Mouse (Mus musculus) ES-Bruce4 (cell line): ENCODE data around the gene Gm17364. TPM values are rescaled to one million over a fixed set of nuclear protein-coding genes. Genes with fewer than 3 reads are reported as not detected.

Source experiments
- H3K27ac ChIP-seq: 2 replicates; pipeline ENCODE4 v1.5.1; 2012; ENCODE audit warnings: low read length, inconsistent platforms; ENCODE audit not compliant: insufficient read depth
- H3K27me3 ChIP-seq: 2 replicates; pipeline ENCODE4 v1.6.1; 2012; ENCODE audit warnings: mild to moderate bottlenecking, low read length, inconsistent platforms; ENCODE audit not compliant: control insufficient read depth, poor library complexity, insufficient read depth, severe bottlenecking
- H3K36me3 ChIP-seq: 2 replicates; pipeline ENCODE4 v1.6.1; 2012; ENCODE audit warnings: inconsistent platforms, mild to moderate bottlenecking, low read length, moderate library complexity; ENCODE audit not compliant: control insufficient read depth, poor library complexity, insufficient read depth, severe bottlenecking
- H3K4me1 ChIP-seq: one replicate; pipeline ENCODE4 v1.8.1; 2011; ENCODE audit warnings: low read length; ENCODE audit not compliant: control insufficient read depth, insufficient read depth
- H3K4me3 ChIP-seq: 2 replicates; pipeline ENCODE4 v1.5.1; 2011; ENCODE audit warnings: low read depth, mild to moderate bottlenecking, low read length
- H3K9ac ChIP-seq: 2 replicates; pipeline ENCODE4 v1.6.1; 2012; ENCODE audit warnings: low read depth, mild to moderate bottlenecking, inconsistent platforms; ENCODE audit not compliant: poor library complexity, severe bottlenecking
- H3K9me3 ChIP-seq: replicated peaks from 2 replicates; pipeline ENCODE4 v1.6.1; 2012; ENCODE audit warnings: mild to moderate bottlenecking, low read length, inconsistent platforms; ENCODE audit not compliant: control insufficient read depth, poor library complexity, insufficient read depth, severe bottlenecking
- CTCF ChIP-seq: IDR thresholded peaks from one replicate; pipeline ENCODE4 v1.8.1; 2011; ENCODE audit warnings: low read depth, low read length
- EP300 ChIP-seq: IDR thresholded peaks from 2 replicates; pipeline ENCODE4 v1.6.1; 2011; ENCODE audit warnings: low read depth, low read length; ENCODE audit not compliant: insufficient read depth
- POLR2A ChIP-seq: IDR thresholded peaks from one replicate; pipeline ENCODE4 v1.8.1; 2011; ENCODE audit warnings: low read length; ENCODE audit not compliant: insufficient read depth
- polyA plus RNA-seq: library from polyadenylated mRNA; stranded (reverse); fragments of >200 nt; gene quantifications from 2 replicates; pipeline ENCODE4 v1.2.4, GENCODE M21; 2011; ENCODE audit warnings: low read depth; ENCODE audit not compliant: missing spikeins, insufficient read depth, insufficient read length

The Gm17364 gene
- polyA plus RNA-seq, 1 experiment = not detected

DNA sequence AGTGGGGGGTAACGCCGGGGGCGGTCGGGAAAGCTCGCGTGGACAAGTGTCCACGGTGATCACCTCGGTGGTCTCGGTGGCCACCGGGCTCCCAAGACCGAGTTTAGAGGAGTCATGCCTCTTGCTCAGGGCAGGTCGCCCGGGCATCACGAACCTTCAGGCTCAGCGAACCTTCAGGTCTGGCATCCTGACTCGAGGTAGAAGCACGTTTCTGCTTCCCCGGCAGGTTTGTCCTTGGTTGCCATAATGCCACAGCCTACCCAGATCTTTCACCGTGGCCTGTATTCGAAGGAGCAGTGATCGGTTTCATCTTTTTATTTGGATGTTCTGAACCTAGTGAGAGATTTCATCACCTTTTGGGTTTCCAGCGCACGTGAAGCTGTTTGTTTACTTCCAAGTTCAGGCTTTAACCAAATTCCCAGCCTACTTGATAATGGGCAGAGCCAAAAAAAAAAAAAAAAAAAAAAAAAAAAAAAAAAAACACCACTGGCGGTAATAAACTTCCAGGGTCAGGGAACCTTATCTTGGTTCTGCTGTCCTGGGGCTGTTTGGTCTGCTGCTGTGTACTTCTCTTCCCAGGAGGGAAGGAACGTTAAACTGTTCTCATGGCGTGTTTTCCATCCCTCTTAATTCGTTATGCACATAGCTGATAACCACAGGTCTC is 23.3 kb downstream of the Gm17364 start:
- TF ChIP-seq POLR2A = no peak
- no peak for TF ChIP-seq CTCF
- TF ChIP-seq EP300 = no peak
- peak overlapping the region; percentile 64 for H3K9ac ChIP-seq
- H3K4me1 ChIP-seq = no peaks in the 10 kb centered on the region
- no peaks in the 10 kb centered on the region for H3K9me3 ChIP-seq
- no peaks in the 10 kb centered on the region for H3K36me3 ChIP-seq
- peak overlapping the region; percentile 93 for H3K4me3 ChIP-seq
- H3K27ac ChIP-seq = no peak overlapping the region
- H3K27me3 ChIP-seq = no peaks in the 10 kb centered on the region

GRCm38 (mm10) chr13:41249538-41250317 is 24.0 kb downstream of the Gm17364 start, which contains the start of gene Smim13:
Gene Smim13 (plus strand): TSS chr13:41249844.
- 0 out of 2 replicates have a peak, but pooled peaks have one; percentile 69 for TF ChIP-seq EP300
- TF ChIP-seq CTCF = no peak
- TF ChIP-seq POLR2A = no peak
- Histone ChIP-seq H3K4me1 (no peaks in the 10 kb centered on the region), H3K9ac (peak within 1 kb of the TSS; percentile 64), H3K4me3 (peak within 1 kb of the TSS; percentile 95), H3K36me3 (no peaks in the 10 kb centered on the region), H3K27ac (peak within 1 kb of the TSS; percentile 70), H3K9me3 (no peaks in the 10 kb centered on the region), H3K27me3 (no peaks in the 10 kb centered on the region)

DNA sequence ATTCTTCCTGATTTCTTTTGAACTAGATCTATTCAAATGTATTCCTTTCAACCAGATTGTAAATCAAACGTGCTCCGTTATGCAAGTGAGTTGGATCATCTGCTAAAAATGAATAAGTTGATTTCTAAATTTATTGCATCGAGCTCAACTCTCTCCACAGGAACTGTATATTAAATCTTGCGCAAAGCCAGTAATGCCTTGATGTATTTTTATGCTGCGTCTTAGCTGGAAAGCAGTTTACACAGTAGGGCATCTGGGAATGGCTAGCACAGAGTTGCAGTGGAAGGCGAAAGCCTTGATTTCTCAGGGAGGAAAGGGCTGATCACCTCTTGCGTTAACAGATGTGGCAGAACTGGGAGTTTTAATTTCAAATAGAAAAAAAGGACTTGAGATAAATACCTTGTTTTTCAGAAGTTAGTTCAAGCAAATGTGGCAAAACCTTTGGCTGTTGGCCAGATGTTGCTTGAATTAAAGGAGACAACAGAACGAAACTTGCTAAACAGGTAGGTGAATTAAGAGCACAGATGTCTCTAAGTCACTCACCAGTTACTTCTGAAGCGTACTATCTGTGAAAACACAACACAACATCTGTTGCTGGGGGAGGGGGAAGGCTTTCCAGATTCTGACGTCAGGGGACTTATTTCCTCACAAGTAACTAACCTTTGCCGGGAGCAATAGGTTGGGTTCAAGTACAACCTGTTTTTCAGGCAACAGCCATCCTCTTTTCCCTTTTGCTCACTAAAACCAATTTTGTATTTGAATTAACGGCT is 24.8 kb downstream of the Gm17364 start:
- peak overlapping the region; percentile 95 for H3K4me3 ChIP-seq
- no peaks in the 10 kb centered on the region for H3K4me1 ChIP-seq
- no peak for TF ChIP-seq CTCF
- TF ChIP-seq EP300 = no peak
- no peak for TF ChIP-seq POLR2A
- H3K9me3 ChIP-seq = no peaks in the 10 kb centered on the region
- peak overlapping the region; percentile 70 for H3K27ac ChIP-seq
- peak overlapping the region; percentile 41 for H3K9ac ChIP-seq
- H3K36me3 ChIP-seq = no peaks in the 10 kb centered on the region
- no peaks in the 10 kb centered on the region for H3K27me3 ChIP-seq

DNA sequence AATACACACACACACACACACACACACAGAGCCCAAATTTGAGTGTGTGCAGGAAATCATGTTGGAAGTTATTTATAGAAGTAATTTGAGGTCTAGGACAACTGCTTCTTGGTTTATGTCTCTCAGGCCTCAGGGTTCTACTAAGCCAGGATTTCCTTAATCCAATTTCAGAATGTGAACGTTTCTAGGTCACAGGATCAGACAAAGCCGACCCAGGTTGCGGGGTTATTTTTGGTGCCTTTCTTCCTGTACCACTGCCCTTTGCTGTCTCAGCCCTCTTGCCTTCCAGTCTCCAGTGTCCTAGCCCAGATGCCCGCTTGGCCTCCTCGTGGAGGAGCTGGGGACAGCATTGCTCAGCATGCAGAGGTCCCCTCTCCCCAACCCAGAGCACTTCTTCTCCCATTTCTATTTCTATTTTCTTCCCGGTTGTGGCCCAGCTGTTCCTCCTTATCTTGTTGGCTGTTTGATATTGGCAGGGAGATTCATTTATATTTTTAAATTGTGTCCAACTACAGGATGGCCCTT is 29.4 kb downstream of the Gm17364 start:
- no peaks in the 10 kb centered on the region for H3K27me3 ChIP-seq
- H3K9ac ChIP-seq = no peak overlapping the region
- no peak for TF ChIP-seq POLR2A
- no peak for TF ChIP-seq EP300
- no peak for TF ChIP-seq CTCF
- no peaks in the 10 kb centered on the region for H3K9me3 ChIP-seq
- H3K27ac ChIP-seq = no peak overlapping the region
- no peaks in the 10 kb centered on the region for H3K36me3 ChIP-seq
- no peak overlapping the region for H3K4me3 ChIP-seq
- H3K4me1 ChIP-seq = no peaks in the 10 kb centered on the region

DNA sequence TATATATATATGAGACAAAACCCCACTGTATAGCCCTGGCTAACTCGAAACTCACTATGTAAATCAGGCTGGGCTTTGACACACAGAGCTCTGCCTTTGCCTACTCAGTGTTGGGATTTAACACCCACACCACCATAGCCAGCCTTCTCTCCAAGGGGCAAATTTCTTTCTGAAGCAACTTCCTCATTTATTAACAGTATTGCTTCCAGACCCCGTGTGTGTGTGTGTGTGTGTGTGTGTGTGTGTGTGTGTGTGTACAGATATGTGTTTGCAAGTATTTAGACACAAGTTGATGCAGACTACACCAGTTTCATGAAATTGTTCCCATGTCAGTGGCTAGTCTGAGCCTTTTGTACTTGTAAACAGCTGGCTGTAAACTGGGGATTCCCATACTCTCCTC is 32.2 kb downstream of the Gm17364 start:
- H3K9me3 ChIP-seq = no peaks in the 10 kb centered on the region
- TF ChIP-seq POLR2A (no peak), CTCF (no peak), EP300 (no peak)
- H3K4me3 ChIP-seq = no peak overlapping the region
- H3K36me3 ChIP-seq = no peaks in the 10 kb centered on the region
- H3K9ac ChIP-seq = no peak overlapping the region
- H3K27me3 ChIP-seq = no peaks in the 10 kb centered on the region
- H3K4me1 ChIP-seq = no peaks in the 10 kb centered on the region
- H3K27ac ChIP-seq = no peak overlapping the region
